Mouse (Mus musculus): ENCODE results near the gene Frem2. TPM values are rescaled to one million over a fixed set of nuclear protein-coding genes. Genes with fewer than 3 reads are reported as not detected.

Frem2 gene
- total RNA-seq, 2 experiments from 2014 or later: 14.6 to 15.0 TPM

DNA sequence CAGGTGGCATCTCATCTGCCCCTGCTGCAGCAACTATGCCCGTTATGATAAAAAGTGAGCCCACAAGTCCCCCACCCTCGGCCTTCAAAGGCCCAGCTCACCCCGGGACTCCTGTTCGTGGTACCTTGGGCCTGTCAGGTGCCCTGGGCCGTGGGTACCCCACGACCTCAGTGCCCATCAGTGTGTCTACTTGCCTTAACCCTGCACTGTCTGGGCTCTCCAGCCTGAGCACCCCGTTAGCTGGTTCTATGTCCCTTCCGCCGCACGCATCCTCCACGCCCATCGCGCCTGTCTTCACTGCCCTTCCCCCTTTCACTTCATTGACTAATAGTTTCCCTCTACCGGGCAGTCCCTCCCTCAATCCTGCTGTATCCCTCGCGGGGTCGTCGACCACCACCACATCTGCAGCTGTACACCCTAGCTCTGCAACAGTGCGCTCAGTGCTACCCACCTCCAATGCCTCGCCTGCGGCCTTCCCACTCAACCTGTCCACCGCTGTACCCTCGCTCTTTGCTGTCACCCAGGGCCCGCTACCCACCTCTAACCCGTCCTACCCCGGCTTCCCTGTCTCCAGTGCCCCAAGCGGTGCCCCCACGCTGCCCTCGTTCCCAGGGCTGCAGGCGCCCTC, 178.6 kb downstream of the Frem2 start:
- no peak for DNase-seq
- intact Hi-C loops (cut with DNase I): no loop called here

GRCm38 (mm10) chr3:53477468-53477867, 179.7 kb downstream of the Frem2 start:
- DNase-seq: no peak
- intact Hi-C loops (cut with DNase I): loop anchor here (2.0 kb wide), 1 partner anchor 13 kb away; no protein-coding TSS in a partner anchor

GRCm38 (mm10) chr3:53475889-53476288, 181.3 kb downstream of the Frem2 start:
- intact Hi-C loops (cut with DNase I): loop anchor here (2.0 kb wide), 1 partner anchor 15 kb away; no protein-coding TSS in a partner anchor
- DNase-seq: peak; percentile 42 to 55

GRCm38 (mm10) chr3:53474179-53474578, 183.0 kb downstream of the Frem2 start:
- intact Hi-C loops (cut with DNase I): no loop called here
- no peak for DNase-seq

DNA sequence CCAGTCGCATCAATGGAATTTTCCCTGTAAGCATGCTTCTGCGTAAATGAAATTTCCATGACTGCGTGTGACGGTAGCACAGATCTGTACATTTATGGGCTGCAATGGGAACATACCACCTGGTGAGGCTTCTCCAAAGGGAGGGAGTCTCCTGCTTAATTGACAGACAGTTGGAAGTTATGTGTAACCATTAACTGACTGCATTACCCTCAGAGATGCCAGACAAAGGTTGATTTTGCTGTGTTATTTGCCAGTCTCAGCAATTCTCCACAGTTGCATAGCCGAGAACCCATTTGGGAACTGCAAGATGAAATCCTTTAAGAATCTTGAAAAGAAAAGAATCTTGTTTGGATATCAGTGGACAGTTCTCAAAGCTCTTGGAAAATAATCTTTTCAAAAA, 185.1 kb downstream of the Frem2 start:
- intact Hi-C loops (cut with DNase I): no loop called here
- DNase-seq: no peak

DNA sequence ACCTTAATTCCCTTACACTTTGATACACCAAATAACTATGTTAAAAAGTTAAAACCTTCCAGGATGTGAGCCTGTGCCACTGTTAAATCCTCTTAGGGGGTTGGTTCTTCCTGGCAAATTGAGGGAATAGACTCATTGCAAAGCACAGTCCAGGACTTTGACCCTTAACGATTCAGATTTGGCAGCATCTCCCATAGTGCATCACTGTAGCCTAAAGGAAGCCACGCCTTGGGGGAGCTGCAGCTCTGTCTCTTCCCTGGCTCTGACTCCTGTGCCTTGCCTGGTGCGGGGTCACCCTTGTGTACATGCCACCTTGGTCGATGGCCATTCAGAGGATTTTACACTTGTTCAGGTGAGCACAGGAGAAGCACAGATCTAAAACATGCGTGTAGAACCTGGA, 187.5 kb downstream of the Frem2 start:
- intact Hi-C loops (cut with DNase I): no loop called here
- no peak for DNase-seq

GRCm38 (mm10) chr3:53467356-53467755, 189.8 kb downstream of the Frem2 start:
- intact Hi-C loops (cut with DNase I): no loop called here
- DNase-seq: peak in 1 of 2 experiments; percentile 21

GRCm38 (mm10) chr3:53466481-53466880, 190.7 kb downstream of the Frem2 start:
- DNase-seq: no peak
- intact Hi-C loops (cut with DNase I): no loop called here

GRCm38 (mm10) chr3:53465330-53465729, 191.8 kb downstream of the Frem2 start:
- intact Hi-C loops (cut with DNase I): no loop called here
- no peak for DNase-seq

DNA sequence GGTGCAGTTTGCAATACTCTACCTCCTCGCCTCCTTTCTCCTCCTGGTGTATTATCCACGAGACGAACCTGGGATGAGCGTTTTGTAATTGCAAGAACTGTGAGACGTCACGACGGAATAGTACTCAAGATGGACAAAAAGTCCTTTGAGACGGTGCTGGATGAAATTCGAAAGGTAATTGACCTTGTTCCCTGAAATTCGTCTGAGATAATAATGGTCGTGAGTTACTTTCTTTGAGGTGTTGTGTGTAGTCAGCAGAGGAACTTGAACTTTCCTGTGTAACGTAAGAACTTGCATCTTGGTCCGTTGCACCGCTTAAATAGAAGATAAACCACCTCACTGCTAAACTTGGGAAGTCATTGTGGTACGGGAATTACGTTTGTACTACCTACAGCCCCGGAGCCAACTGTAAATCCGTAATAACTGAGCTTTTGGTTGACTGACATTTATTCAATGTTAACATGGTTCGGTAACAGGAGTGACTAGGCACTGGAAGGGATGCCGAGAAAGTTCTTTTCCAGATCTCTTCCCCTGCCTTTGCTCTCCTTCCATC, 192.9 kb downstream of the Frem2 start:
- intact Hi-C loops (cut with DNase I): loop anchor here (5.0 kb wide), 1 partner anchor 398 kb away; the partner anchor contains the start of gene Ufm1

More for the DNA sequence above, 192.9 kb downstream of the Frem2 start:
- DNase-seq: no peak

Other genes with a start within 250 kb of the Frem2 start
- 1 to 10 TPM; 5.7 to 6.9 TPM for gene Nhlrc3, start 194.0 kb downstream of the Frem2 start, total RNA-seq (2021)
- 10 to 100 TPM; 10.9 to 12.0 TPM for gene Proser1, start 193.7 kb downstream of the Frem2 start, total RNA-seq (2021)
- gene Stoml3, start 168.7 kb downstream of the Frem2 start, total RNA-seq (2021): not detected
- not detected for gene Gm10985, start 187.7 kb upstream of the Frem2 start, total RNA-seq (2021)
- gene Ufm1, start 206.5 kb upstream of the Frem2 start, total RNA-seq (2021): 10 to 100 TPM; 43.8 to 56.9 TPM